Mouse (Mus musculus) midbrain, embryonic 11.5 days (tissue): ENCODE results near the gene Lcmt1. TPM values are rescaled to one million over a fixed set of nuclear protein-coding genes. Genes with fewer than 3 reads are reported as not detected.

Source experiments
- ATAC-seq: fragments of 200-750 bp; cut with Nextera tagmentation; 2 replicates; pipeline ENCODE4 v1.8.0; 2017; ENCODE audit warnings: moderate TSS enrichment, moderate library complexity; ENCODE audit not compliant: low FRiP score
- DNase-seq: peaks from one replicate; pipeline ENCODE4 v3.0.0; 2015; ENCODE audit warnings: low spot score; ENCODE audit errors: missing footprints
- H3K27ac ChIP-seq: fragments of 300-500 bp; sonication (generic); 2 replicates; pipeline ENCODE4 v1.5.1; 2014; ENCODE audit warnings: low read depth, low read length
- H3K27me3 ChIP-seq: fragments of 300-500 bp; sonication (generic); 2 replicates; pipeline ENCODE4 v1.6.1; 2014; ENCODE audit warnings: mild to moderate bottlenecking, low read length, moderate library complexity, mixed read lengths; ENCODE audit not compliant: control insufficient read depth, insufficient read depth
- H3K36me3 ChIP-seq: fragments of 300-500 bp; sonication (generic); 2 replicates; pipeline ENCODE4 v1.6.1; 2014; ENCODE audit warnings: mild to moderate bottlenecking, low read length, moderate library complexity, mixed read lengths; ENCODE audit not compliant: control insufficient read depth, insufficient read depth
- H3K4me1 ChIP-seq: fragments of 300-500 bp; sonication (generic); 2 replicates; pipeline ENCODE4 v1.6.1; 2014; ENCODE audit warnings: low read length; ENCODE audit not compliant: control insufficient read depth, insufficient read depth
- H3K4me2 ChIP-seq: fragments of 300-500 bp; sonication (generic); 2 replicates; pipeline ENCODE4 v1.6.1; 2014; ENCODE audit warnings: mild to moderate bottlenecking, moderate library complexity
- H3K4me3 ChIP-seq: fragments of 300-500 bp; sonication (generic); 2 replicates; pipeline ENCODE4 v1.5.1; 2014; ENCODE audit warnings: low read depth, low read length
- H3K9ac ChIP-seq: fragments of 300-500 bp; sonication (generic); 2 replicates; pipeline ENCODE4 v1.6.1; 2014; ENCODE audit warnings: low read length
- H3K9me3 ChIP-seq: fragments of 300-500 bp; sonication (generic); 2 replicates; pipeline ENCODE4 v1.6.1; 2016; ENCODE audit warnings: low read length; ENCODE audit not compliant: control insufficient read depth
- WGBS: fragments of 180-500 bp; shearing (Covaris S2); extraction: QIAGEN DNeasy Blood & Tissue Kit; methylation state at CpG from one replicate; pipeline ENCODE4 v1.1.7; 2014; 5-methylcytosine and 5-hydroxymethylcytosine counted together
- polyA plus RNA-seq: library from polyadenylated mRNA; unstranded; fragments of >200 nt; fragmentation: Nextera tagmentation; extraction: Ambion mirVana; gene quantifications from 2 replicates; pipeline ENCODE4 v1.2.1, GENCODE M21; 2014

Lcmt1 gene
- polyA plus RNA-seq, 1 experiment from 2014 or later = 68.7 TPM

DNA sequence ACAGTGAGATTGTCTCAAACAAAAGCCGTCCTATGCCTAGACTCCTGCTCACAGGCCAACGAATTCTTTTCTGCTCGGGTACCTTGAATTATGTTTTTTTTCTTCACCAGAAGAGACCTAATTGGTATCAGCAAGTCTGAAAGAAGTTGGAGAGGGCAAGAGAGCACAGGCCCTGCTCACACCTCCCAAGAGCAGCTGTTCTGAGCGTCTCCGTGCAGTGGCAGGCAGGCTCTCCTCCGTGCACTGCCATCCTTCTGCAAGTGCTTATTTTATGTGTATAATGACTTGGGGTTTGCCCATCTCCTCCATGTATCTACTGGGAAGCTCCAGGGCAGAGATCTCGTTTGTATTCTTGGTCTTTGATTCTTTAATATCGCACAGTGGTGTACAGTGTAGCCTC, 2.8 kb upstream of the Lcmt1 start:
- no peak overlapping the region for H3K4me3 ChIP-seq
- no peak overlapping the region for H3K27ac ChIP-seq
- no peak for DNase-seq
- peaks cover 19% of the 10 kb centered on the region for H3K4me1 ChIP-seq
- no peak overlapping the region for H3K4me2 ChIP-seq
- no peaks in the 10 kb centered on the region for H3K27me3 ChIP-seq
- WGBS = 87% methylated on average over 8 of the region's 8 CpGs
- no peak for ATAC-seq
- no peaks in the 10 kb centered on the region for H3K36me3 ChIP-seq
- H3K9ac ChIP-seq = no peak overlapping the region
- H3K9me3 ChIP-seq = no peaks in the 10 kb centered on the region

DNA sequence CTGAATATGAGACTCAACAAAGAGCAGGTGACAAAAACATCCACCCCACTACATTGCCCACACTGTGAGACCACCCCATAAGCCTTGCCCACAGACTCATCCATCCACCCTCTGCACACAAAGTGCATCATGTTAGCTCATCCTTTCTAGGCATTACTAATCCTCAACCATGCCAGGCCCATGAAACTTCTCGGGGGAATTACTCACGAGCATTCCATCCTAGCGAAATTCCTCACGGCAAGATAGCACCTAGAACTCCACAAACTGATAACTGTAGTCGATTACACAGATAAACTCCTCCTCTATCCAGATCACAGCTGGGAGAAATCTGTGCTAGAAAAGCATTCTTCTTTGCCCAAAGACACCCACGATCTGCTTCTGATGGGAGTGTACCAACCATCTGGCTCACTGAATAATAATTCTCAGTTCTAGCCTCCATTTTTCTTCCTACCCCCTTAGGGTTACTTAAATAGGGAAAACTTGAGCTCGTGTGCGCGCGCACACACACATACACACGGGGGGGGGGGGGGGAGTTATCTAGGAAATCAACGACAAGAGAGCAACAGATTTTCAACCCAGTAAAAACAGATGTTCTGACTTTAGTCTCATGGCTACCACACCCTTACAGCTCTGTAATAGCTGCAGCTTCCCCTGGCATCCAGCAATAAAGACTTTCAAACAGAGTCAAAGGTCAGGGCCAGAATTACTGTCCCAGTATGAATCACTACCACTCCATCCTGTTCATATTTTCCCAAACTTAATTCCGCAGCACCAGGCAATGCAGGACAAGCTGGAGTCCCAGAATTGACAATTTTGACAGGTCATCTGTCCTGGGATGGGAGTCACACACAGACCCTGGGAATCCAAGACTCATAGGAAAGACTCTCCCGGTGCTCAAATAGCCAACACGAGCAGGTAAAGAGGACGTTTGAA, 2.1 kb upstream of the Lcmt1 start:
- 90% methylated on average over 16 of the region's 16 CpGs for WGBS
- DNase-seq (no peak), ATAC-seq (no peak)
- H3K36me3 ChIP-seq = no peaks in the 10 kb centered on the region
- H3K4me3 ChIP-seq = no peak overlapping the region
- no peak overlapping the region for H3K9ac ChIP-seq
- H3K4me1 ChIP-seq = peaks cover 19% of the 10 kb centered on the region
- peak overlapping the region; percentile 66 for H3K4me2 ChIP-seq
- H3K9me3 ChIP-seq = no peaks in the 10 kb centered on the region
- no peak overlapping the region for H3K27ac ChIP-seq
- H3K27me3 ChIP-seq = no peaks in the 10 kb centered on the region

DNA sequence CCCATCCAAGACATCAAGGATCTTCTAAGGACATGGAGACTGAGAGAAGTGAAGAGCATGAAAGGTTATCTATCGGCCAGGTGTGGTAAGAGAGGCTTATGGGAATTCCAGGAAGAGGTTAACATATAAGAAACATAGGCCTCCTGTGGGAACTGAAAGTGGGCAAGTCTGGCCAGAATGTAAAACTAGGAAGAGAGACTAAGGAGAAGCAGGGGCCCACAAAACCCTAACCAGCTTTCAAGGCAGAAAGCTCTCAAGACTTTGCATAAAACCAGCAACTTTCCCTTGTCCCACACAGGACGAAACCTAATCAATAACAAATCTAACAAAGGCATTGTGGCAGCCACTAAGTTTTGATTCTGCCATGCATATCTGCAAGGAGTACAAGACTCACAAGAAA, 1.4 kb upstream of the Lcmt1 start:
- Histone ChIP-seq H3K27ac (no peak overlapping the region), H3K36me3 (no peaks in the 10 kb centered on the region), H3K27me3 (no peaks in the 10 kb centered on the region), H3K4me3 (peak overlapping the region; percentile 79; the same call in 1 of the 2 replicates), H3K9ac (peak overlapping the region; percentile 72; the same call in 1 of the 2 replicates), H3K9me3 (no peaks in the 10 kb centered on the region), H3K4me1 (peaks cover 19% of the 10 kb centered on the region), H3K4me2 (peak overlapping the region; percentile 66)
- no peak for ATAC-seq
- WGBS = 79% methylated on average over 2 of the region's 2 CpGs
- DNase-seq = no peak

DNA sequence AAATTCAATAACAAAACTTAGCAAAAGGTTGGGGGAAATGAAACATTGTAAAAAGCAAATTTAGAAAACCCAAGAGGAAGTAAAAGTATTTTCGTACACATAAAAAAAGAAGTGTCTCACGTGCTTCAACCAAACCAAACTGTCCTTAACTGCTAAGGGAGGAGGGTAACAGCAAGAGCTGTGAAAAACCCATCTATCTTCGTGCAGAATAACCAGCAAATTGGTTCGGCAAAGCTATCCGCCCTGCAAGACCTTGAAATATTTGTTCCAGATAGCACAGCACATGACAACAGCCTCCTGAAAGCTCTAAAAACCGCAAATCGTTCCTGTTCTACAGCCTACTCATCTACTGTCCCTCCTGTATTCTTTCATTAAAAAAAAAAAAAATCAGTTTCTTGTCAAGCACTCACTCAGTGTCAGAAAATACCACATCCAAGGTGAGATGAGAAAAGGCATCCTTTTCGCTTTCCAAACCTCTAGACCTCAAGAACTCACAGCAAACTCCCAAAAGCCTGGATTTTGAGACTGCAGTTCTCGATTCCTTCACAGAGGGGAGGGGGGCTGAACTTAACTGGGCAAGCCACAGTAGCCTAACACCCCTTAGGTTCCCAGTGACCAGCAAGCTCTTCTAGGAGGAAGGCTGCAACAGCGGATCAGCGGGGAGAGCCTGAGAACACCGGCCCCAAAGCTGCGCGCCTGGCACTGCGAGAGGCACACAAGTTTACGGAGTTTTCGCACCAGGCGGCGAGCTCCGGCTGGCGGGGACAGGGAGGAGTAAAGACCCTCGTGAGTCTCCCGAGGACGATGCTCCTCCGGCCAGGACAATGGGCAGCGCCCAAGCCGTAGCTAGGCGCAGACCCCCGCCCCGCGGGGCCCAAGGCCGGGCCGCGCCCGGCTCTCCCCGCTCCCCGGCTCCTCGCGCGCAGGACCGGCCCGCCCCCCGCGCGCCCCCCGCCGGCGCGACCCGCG, 522 bp upstream of the Lcmt1 start:
- Histone ChIP-seq H3K27ac (peak overlapping the region; percentile 90), H3K36me3 (no peaks in the 10 kb centered on the region), H3K4me1 (peaks cover 19% of the 10 kb centered on the region), H3K27me3 (no peaks in the 10 kb centered on the region), H3K4me3 (peak overlapping the region; percentile 79), H3K4me2 (peak overlapping the region; percentile 66), H3K9me3 (no peaks in the 10 kb centered on the region), H3K9ac (peak overlapping the region; percentile 72)
- DNase-seq (peak; percentile 97), ATAC-seq (peak; percentile 86)
- WGBS = 4% methylated on average over 40 of the region's 51 CpGs

DNA sequence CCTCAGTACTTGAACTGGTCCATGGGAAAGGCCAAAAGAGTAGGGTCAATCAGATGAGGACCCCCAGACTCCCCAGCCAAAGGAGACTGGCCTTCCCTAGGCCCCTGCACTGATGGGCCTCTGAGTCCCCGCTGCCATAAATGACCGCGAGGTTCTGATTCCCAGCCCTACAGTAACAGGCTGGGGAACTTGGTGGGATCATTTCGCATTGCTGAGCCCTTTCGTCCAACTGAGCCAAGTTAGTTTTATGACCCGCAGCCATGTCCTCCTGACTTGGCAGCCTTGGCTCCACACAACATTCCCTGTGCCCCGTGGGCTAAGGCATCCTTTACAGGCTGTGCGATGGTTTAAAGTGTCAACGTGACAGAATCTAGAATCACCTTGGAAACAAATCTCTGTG, 1.1 kb downstream of the Lcmt1 start:
- H3K27ac ChIP-seq = no peak overlapping the region
- 59% methylated on average over 9 of the region's 9 CpGs for WGBS

DNA sequence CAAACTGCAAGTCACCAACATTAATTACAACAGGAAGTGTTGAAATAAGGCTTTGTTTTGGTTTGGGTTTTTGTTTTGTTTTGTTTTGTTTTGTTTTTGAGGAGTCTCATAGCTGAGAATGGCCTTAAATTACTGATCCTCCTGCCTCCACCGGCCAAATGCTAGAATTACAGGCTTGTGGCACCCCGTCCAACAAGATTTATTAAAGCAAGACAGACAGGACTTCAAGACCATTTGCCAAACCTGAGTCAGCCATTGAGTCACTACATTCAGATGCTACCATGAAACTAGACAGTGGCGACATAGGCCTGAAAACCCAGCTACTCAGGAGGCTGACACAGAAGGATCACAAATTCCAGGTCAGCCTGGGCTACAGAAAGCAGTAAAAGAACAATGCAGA, 1.9 kb downstream of the Lcmt1 start:
- DNase-seq = no peak
- 69% methylated on average over 3 of the region's 3 CpGs for WGBS
- Histone ChIP-seq H3K4me2 (no peak overlapping the region), H3K27me3 (no peaks in the 10 kb centered on the region), H3K9ac (no peak overlapping the region), H3K4me3 (no peak overlapping the region), H3K4me1 (peaks cover 19% of the 10 kb centered on the region), H3K9me3 (no peaks in the 10 kb centered on the region), H3K36me3 (no peaks in the 10 kb centered on the region), H3K27ac (no peak overlapping the region)
- ATAC-seq = no peak

More for the DNA sequence above, 1.1 kb downstream of the Lcmt1 start:
- Histone ChIP-seq H3K4me3 (peak overlapping the region; percentile 79), H3K4me1 (peaks cover 19% of the 10 kb centered on the region), H3K36me3 (no peaks in the 10 kb centered on the region), H3K9me3 (no peaks in the 10 kb centered on the region), H3K4me2 (peak overlapping the region; percentile 66), H3K27me3 (no peaks in the 10 kb centered on the region), H3K9ac (peak overlapping the region; percentile 72)
- no peak for ATAC-seq
- peak; percentile 85 for DNase-seq

DNA sequence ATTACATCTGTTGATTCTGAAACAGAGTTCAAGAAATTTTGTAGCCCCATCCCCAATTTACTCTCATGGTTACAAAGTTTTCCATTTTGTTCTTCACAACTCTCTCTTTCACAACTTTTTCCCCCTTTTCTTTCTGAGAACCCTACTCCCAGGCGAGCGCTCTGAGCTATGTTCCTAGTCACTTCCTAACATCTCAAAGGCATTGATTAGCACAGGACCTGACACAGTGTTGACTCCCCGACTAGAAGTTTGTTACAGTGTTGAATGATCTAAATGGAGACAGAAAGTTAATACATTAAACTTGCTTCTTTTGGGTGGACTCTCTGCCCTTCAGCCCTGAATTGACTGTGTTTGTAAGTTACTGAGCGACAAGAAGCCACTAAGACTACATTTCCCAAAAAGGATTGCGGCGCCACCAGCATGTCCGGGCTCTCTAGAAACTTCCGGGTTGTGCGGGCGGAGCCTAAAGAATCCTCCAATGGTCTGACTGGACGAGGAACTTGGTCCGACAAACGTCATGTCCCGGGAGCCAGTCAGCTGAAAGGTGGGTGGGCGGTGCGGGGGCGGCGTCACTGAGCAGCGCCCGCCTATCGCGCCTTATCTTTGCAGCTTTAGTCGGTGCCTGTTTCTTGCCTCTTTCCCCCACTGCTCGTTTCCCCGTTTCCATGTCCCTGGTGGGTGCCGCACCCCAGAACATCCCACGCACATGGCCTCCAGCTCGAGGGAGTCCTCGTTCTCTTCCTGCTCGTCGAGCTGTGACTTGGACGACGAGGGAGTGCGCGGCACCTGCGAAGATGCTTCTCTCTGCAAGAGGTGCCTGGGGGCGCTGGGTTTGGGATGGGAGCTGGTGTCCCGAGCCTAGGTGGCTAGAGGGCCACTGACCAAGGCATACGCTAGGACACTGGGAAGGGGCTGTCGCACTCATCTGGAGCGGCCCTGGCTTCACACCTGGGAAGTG, 8.1 kb downstream of the Lcmt1 start:
- Histone ChIP-seq H3K9ac (peak overlapping the region; percentile 80), H3K27me3 (no peaks in the 10 kb centered on the region), H3K9me3 (no peaks in the 10 kb centered on the region), H3K27ac (peak overlapping the region; percentile 52; the same call in 1 of the 2 replicates), H3K4me3 (peak overlapping the region; percentile 81), H3K36me3 (no peaks in the 10 kb centered on the region), H3K4me2 (peak overlapping the region; percentile 65), H3K4me1 (peaks cover 9% of the 10 kb centered on the region)
- ATAC-seq (peak; percentile 99), DNase-seq (peak; percentile 98)
- 4% methylated on average over 41 of the region's 41 CpGs for WGBS

DNA sequence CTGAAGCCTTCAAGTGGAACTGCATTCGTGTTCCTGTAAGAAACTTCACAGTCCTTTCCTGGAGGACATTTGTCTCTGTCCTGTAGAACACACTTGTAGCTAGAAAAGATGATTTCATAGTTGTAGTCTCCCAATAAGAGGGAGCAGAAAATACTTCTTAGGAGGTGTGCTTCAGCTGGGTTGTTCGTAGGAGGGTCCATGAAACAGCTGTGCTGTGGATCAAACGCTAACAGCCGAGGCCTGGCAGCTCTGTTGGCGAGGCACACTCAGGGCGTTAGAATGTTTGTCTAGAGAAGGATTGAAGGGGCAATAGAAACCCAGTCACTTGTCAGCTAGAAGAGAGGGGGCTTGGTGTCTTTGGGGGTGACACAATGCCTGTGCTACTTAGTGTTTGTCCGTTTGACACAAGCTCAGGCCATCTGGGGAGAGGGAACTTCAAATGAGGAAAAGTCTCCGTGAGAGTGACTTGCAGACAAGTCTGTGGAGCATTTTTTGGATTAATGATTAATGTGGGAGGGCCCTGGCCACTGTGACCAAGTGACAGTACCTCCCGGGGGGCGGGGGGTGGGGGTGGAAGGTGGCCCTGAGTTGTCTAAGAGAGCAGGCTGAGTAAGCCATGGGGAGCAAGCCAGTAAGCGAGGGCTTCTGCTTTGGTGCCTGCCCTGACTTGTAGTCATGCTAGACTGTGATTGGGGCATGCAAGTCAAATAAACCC, 16.3 kb downstream of the Lcmt1 start:
- Histone ChIP-seq H3K4me2 (no peak overlapping the region), H3K9ac (no peak overlapping the region), H3K4me1 (no peaks in the 10 kb centered on the region), H3K36me3 (no peaks in the 10 kb centered on the region), H3K4me3 (no peak overlapping the region), H3K9me3 (no peaks in the 10 kb centered on the region), H3K27me3 (no peaks in the 10 kb centered on the region), H3K27ac (no peak overlapping the region)
- ATAC-seq (no peak), DNase-seq (no peak)
- 86% methylated on average over 11 of the region's 11 CpGs for WGBS
